Mouse (Mus musculus) forebrain, embryonic 13.5 days (tissue): ENCODE data around the gene Csf3r. TPM values are rescaled to one million over a fixed set of nuclear protein-coding genes. Genes with fewer than 3 reads are reported as not detected.

Experiments
- ATAC-seq: fragments of 200-750 bp; cut with Nextera tagmentation; 2 replicates; pipeline ENCODE4 v1.8.0; 2017
- H3K27ac ChIP-seq: fragments of 300-500 bp; sonication (generic); 2 replicates; pipeline ENCODE4 v1.5.1; 2015; ENCODE audit warnings: inconsistent platforms, mild to moderate bottlenecking, moderate library complexity
- H3K27me3 ChIP-seq: fragments of 300-500 bp; sonication (generic); 2 replicates; pipeline ENCODE4 v1.6.1; 2015; ENCODE audit warnings: mild to moderate bottlenecking, inconsistent platforms
- H3K36me3 ChIP-seq: fragments of 300-500 bp; sonication (generic); 2 replicates; pipeline ENCODE4 v1.6.1; 2015; ENCODE audit warnings: mild to moderate bottlenecking, inconsistent platforms; ENCODE audit not compliant: poor library complexity, severe bottlenecking
- H3K4me1 ChIP-seq: fragments of 300-500 bp; sonication (generic); 2 replicates; pipeline ENCODE4 v1.6.1; 2015; ENCODE audit warnings: inconsistent platforms
- H3K4me2 ChIP-seq: fragments of 300-500 bp; sonication (generic); 2 replicates; pipeline ENCODE4 v1.6.1; 2015; ENCODE audit warnings: inconsistent platforms, mild to moderate bottlenecking, moderate library complexity
- H3K4me3 ChIP-seq: fragments of 300-500 bp; sonication (generic); 2 replicates; pipeline ENCODE4 v1.5.1; 2015; ENCODE audit warnings: mild to moderate bottlenecking, inconsistent platforms
- H3K9ac ChIP-seq: fragments of 300-500 bp; sonication (generic); 2 replicates; pipeline ENCODE4 v1.6.1; 2015; ENCODE audit warnings: mild to moderate bottlenecking, inconsistent platforms
- H3K9me3 ChIP-seq: fragments of 300-500 bp; sonication (generic); replicated peaks from 2 replicates; pipeline ENCODE4 v1.6.1; 2016; ENCODE audit warnings: inconsistent platforms
- whole genome bisulfite sequencing: fragments of 180-500 bp; shearing (Covaris S2); methylation state at CpG from one replicate; pipeline ENCODE4 v1.1.7; 2015; 5-methylcytosine and 5-hydroxymethylcytosine counted together
- polyA plus RNA-seq: library from polyadenylated mRNA; unstranded; fragments of >200 nt; fragmentation: Nextera tagmentation; extraction: Ambion mirVana; gene quantifications from 2 replicates; pipeline ENCODE4 v1.2.1, GENCODE M21; 2015

The Csf3r gene
- polyA plus RNA-seq, 1 experiment from 2014 or later, result 0.10 TPM

DNA sequence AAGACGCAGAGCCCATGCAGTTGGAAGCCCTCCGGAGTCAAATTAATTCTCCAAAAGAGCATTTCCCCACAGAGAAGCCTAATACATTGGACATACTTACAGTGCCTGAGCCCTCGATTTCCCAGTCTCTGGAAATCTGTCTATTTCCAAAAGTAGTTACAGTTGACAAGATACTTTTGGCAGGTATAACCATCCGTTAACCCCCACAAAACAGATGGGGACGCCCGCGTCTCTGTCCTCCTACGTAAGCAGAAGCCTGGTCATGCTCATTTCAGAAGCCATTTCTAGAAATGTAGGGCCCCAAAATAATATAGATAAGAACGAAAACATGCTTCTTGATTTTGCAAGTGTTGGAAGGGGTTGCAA is 34.6 kb downstream of the Csf3r start:
- peak overlapping the region; percentile 84 for H3K4me2 ChIP-seq
- H3K9me3 ChIP-seq, result no peaks in the 10 kb centered on the region
- ATAC-seq, result no peak
- 39% methylated on average over 9 of the region's 9 CpGs for WGBS
- peak overlapping the region; percentile 79 for H3K9ac ChIP-seq
- peak overlapping the region; percentile 73 for H3K4me3 ChIP-seq
- H3K27ac ChIP-seq, result no peak overlapping the region; the same call in 1 of the 2 replicates
- peaks cover 21% of the 10 kb centered on the region for H3K4me1 ChIP-seq
- H3K36me3 ChIP-seq, result peaks cover 24% of the 10 kb centered on the region
- H3K27me3 ChIP-seq, result no peaks in the 10 kb centered on the region

DNA sequence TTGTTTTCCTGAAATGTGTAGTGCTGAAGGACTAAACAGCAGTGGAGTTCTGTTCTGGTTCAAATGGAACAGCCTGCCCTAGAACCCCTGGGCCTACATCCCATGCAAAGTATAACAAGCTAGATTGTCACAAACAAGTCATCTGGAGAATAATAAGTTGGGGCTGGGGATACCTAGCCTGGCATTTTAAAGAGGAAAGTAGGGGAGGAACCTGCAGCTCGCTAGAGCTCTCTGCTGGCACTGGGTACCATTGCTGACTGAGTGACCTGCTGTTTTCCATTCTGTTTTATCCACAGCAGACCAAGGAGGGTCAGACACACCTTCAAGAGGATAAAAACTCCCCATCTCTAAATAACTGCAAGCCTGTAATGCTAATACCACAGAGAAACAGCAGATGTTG is 38.5 kb downstream of the Csf3r start:
- WGBS, result 48% methylated on average over 1 of the region's 1 CpGs
- Histone ChIP-seq H3K27ac (no peak overlapping the region), H3K27me3 (no peaks in the 10 kb centered on the region), H3K4me3 (no peak overlapping the region), H3K36me3 (no peaks in the 10 kb centered on the region), H3K4me2 (no peak overlapping the region), H3K4me1 (peaks cover 12% of the 10 kb centered on the region), H3K9me3 (no peaks in the 10 kb centered on the region), H3K9ac (no peak overlapping the region)
- ATAC-seq, result no peak

DNA sequence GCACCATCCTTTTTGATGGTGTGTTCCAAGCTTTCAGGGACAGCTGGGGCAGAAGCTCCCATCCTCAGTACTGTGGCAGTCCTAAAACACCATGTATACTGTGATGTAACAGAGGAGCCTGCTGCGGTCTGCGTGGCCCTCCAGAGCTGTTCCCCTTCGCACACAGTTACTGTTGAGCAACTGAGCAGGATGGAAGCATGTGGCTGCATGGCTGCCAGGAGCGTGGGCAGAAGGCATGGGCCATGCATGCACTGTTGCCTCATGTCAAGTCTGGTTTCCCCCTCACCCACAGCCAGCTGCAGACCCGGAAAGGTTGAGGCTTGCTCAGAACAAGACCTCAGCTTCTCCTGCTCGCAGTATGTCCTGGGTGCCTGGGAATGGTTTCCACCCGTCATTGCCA is 40.9 kb downstream of the Csf3r start:
- Histone ChIP-seq H3K4me1 (no peaks in the 10 kb centered on the region), H3K9ac (no peak overlapping the region), H3K27ac (no peak overlapping the region), H3K4me2 (no peak overlapping the region), H3K4me3 (no peak overlapping the region), H3K36me3 (no peaks in the 10 kb centered on the region), H3K9me3 (no peaks in the 10 kb centered on the region), H3K27me3 (no peaks in the 10 kb centered on the region)
- WGBS, result 90% methylated on average over 7 of the region's 7 CpGs
- no peak for ATAC-seq

DNA sequence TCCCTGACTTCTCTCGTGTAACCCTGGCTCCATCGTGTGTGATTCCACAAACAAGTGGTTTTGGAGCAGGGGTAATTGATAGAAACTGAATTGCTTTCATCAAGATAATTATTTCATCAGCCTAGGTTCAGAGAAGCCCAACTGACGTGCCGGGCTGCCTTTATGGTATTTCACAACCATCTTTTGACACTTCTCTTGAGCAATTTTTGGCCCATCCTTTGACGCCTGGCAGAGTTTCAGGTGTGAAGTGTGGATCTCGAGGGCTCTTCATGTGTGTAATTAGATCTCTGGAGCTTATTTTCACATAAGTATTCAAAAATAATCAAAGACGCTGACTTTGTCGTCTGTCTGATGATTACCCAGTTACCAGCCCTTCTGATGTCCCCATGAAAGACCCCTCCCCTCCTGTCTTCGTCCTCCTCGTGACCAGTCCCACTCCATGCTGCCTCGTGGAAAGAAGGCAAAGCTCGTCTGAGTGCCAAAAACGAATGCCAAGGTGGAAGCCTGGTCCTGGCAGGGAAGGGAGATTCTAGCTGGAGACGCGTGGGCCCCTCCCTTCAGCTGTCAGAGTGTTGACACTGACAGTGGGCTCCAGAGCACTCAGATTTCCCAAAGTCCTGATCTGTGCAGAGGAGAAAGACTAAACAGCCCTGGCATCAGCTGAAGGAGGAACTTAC is 43.2 kb downstream of the Csf3r start:
- ATAC-seq, result 0 out of 2 replicates have a peak, but pooled peaks have one; percentile 33
- Histone ChIP-seq H3K9ac (no peak overlapping the region; the same call in 1 of the 2 replicates), H3K36me3 (no peaks in the 10 kb centered on the region), H3K27me3 (no peaks in the 10 kb centered on the region), H3K9me3 (no peaks in the 10 kb centered on the region), H3K4me3 (no peak overlapping the region), H3K4me1 (no peaks in the 10 kb centered on the region), H3K4me2 (no peak overlapping the region), H3K27ac (peak overlapping the region; percentile 22; the same call in 1 of the 2 replicates)
- WGBS, result 65% methylated on average over 15 of the region's 15 CpGs

DNA sequence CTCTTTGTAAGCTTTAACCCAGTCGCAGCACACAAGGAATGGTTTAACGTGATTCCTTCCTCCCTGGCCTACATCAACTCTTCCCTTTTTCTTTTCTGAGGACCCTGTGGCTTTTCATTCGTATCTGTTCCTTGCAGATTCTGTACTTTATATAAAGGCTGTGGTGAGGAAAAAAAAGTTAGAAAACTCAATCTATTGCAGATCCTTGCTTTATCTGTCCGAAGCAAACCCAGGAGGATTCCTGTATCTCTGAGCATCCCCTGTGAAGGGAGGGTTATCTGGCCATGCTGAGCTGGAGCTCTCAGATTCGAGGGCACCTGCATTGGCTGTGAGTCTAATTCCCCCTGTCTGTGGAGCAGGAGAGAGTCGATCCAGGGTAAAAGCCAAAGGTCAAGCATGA is 44.5 kb downstream of the Csf3r start:
- 89% methylated on average over 6 of the region's 6 CpGs for WGBS
- ATAC-seq, result no peak

DNA sequence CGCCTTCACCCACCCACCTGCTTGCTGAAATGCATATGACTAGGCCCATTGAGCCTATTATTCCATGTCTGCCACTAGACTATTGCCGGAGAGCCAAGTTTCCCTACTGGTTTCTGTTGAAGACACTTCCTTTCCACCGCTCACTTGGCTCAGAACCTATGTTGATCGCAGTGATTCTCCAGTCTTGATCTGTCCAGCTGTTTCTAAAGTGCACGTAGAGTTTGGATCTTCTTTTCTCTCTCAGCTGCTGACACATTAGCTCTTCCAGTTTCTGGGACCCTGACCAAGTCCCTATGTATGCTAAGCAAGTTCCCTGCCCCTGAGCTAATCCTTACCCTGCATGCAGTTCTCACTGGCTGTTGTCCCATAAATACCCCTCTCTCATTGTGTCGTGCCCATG is 53.5 kb downstream of the Csf3r start:
- Histone ChIP-seq H3K27ac (no peak overlapping the region), H3K4me2 (no peak overlapping the region), H3K27me3 (no peaks in the 10 kb centered on the region), H3K9ac (no peak overlapping the region), H3K4me3 (no peak overlapping the region), H3K9me3 (no peaks in the 10 kb centered on the region), H3K4me1 (no peaks in the 10 kb centered on the region), H3K36me3 (peaks cover 37% of the 10 kb centered on the region)
- WGBS, result 86% methylated on average over 6 of the region's 6 CpGs
- ATAC-seq, result no peak

More for the DNA sequence above, 44.5 kb downstream of the Csf3r start:
- Histone ChIP-seq H3K4me2 (no peak overlapping the region), H3K4me3 (no peak overlapping the region), H3K9ac (no peak overlapping the region), H3K27ac (peak overlapping the region; percentile 22; the same call in 1 of the 2 replicates), H3K9me3 (no peaks in the 10 kb centered on the region), H3K4me1 (no peaks in the 10 kb centered on the region), H3K27me3 (no peaks in the 10 kb centered on the region), H3K36me3 (no peaks in the 10 kb centered on the region)

DNA sequence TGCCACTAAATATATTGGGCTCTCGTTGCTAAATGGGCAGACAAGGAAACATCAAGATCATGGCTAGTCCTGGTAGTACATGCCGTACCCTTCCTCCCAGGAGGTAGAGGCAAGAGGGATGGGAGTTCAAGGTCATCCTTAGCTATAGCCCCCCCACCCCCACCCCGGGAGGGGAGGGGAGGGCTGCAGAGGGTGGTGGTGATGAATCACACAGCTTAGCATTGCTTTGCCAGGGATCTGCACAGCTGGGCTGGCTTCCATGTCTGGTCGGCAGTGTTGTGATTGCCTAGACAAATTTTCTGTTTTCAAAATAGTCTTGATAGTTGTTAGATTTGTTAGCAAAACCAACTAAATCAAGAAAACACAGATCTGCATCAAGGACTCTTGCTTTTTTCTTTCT is 54.9 kb downstream of the Csf3r start:
- H3K27ac ChIP-seq, result no peak overlapping the region

DNA sequence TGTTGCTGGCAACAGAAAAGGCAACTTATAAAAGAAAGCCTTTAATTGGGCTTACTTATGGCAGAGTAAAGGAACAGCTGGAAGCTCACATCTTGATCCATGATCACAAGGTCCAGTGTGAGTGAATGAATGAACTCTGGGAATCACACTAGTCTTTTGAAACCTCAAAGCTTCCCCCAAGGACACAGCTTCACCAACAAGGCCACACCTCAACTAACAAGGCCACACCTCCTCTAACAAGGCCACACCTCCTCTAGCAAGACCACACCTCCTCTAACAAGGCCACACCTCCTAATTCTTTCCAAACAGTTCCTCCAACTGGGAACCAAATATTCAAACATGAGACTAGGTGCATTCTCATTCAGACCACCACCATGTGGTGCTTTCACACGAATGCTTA is 57.3 kb downstream of the Csf3r start:
- H3K9me3 ChIP-seq, result no peaks in the 10 kb centered on the region
- H3K27ac ChIP-seq, result no peak overlapping the region
- H3K4me2 ChIP-seq, result no peak overlapping the region
- no peak for ATAC-seq
- peaks cover 37% of the 10 kb centered on the region for H3K36me3 ChIP-seq
- H3K27me3 ChIP-seq, result no peaks in the 10 kb centered on the region
- 91% methylated on average over 1 of the region's 1 CpGs for WGBS
- no peak overlapping the region for H3K4me3 ChIP-seq
- H3K9ac ChIP-seq, result no peak overlapping the region
- H3K4me1 ChIP-seq, result 0 out of 2 replicates have a peak, but pooled peaks cover 3% of the 10 kb centered on the region

More for the DNA sequence above, 54.9 kb downstream of the Csf3r start:
- ATAC-seq, result no peak
- Histone ChIP-seq H3K4me2 (no peak overlapping the region), H3K4me3 (no peak overlapping the region), H3K36me3 (peaks cover 51% of the 10 kb centered on the region), H3K9me3 (no peaks in the 10 kb centered on the region), H3K27me3 (no peaks in the 10 kb centered on the region), H3K9ac (no peak overlapping the region), H3K4me1 (no peaks in the 10 kb centered on the region)
- WGBS, result 78% methylated on average over 4 of the region's 4 CpGs

DNA sequence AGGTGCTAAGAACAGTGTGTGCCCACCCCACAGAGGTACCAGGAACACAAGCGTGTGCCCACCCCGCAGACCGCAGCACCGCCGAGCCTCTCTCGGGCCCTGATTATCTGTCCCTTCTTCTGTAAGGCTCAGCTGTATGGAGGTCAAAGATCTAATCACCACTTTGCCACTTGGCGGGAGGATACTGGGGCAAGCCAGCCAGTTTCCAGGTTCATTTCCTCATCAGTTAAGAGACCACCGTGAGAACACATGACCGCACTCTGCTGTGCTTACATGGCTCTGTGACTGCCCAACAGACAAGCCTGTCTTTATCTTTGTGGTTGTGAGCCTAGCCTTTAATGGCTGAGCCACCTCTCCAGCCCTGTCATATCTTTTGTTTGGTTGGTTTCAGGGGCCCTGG is 58.7 kb downstream of the Csf3r start:
- Histone ChIP-seq H3K36me3 (peaks cover 33% of the 10 kb centered on the region), H3K4me3 (no peak overlapping the region), H3K4me1 (0 out of 2 replicates have a peak, but pooled peaks cover 3% of the 10 kb centered on the region), H3K4me2 (no peak overlapping the region), H3K9ac (no peak overlapping the region), H3K9me3 (no peaks in the 10 kb centered on the region), H3K27ac (no peak overlapping the region), H3K27me3 (no peaks in the 10 kb centered on the region)
- WGBS, result 96% methylated on average over 9 of the region's 9 CpGs
- no peak for ATAC-seq

DNA sequence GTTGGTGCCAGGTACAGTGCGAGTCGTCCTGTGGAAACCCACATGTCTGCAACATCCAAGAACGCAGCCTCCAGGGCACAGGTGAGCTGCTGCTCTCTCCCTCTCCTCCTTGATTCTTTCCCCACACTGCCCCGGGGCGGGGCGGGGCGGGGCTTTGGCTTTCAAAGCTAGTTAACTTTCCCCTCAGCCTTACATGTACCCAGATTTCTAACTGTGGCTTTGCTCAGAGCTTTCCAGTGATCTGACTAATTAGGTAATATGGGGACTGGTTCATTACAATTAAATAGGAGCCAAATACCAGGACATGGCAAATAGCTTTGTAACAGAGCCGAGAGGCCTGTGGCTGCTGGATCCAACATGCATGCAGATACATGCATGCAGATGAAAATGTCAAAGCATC is 60.0 kb downstream of the Csf3r start:
- 0 out of 2 replicates have a peak, but pooled peaks cover 3% of the 10 kb centered on the region for H3K4me1 ChIP-seq
- no peak overlapping the region for H3K27ac ChIP-seq
- ATAC-seq, result no peak
- WGBS, result 67% methylated on average over 8 of the region's 8 CpGs
- no peak overlapping the region for H3K4me3 ChIP-seq
- no peak overlapping the region for H3K9ac ChIP-seq
- H3K36me3 ChIP-seq, result peaks cover 33% of the 10 kb centered on the region
- no peaks in the 10 kb centered on the region for H3K9me3 ChIP-seq
- H3K4me2 ChIP-seq, result no peak overlapping the region
- H3K27me3 ChIP-seq, result no peaks in the 10 kb centered on the region

DNA sequence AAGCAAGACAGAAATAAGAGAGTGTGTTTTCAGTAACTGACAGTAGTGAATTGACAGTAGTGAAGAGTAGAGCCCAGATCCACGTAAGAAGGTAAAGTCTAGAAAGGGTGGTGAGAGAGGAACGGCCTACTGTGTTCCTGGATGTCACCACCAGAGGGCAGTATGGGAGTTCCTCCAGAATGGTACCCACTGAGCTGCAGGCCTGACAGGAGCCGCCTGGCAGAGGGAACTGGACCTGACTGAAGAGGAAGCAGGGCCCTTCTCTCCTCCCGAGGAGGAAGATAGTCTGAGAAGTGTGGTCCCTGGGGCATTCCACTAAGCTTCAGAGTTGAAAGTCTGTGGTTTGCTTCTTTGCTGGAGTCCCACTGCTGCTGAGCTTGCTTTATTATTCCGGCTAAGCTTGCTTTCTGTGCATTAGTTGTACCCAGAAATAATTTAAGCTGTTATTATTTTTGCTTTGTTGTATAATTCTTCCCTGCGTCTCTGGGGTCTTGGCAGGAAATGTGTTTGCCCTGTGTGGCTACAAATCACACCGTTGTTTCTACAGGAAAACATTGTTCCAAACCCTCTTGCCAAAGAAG is 61.7 kb downstream of the Csf3r start:
- Histone ChIP-seq H3K9me3 (no peaks in the 10 kb centered on the region), H3K27me3 (no peaks in the 10 kb centered on the region), H3K36me3 (peaks cover 27% of the 10 kb centered on the region), H3K9ac (no peak overlapping the region), H3K4me3 (no peak overlapping the region), H3K4me2 (no peak overlapping the region), H3K27ac (no peak overlapping the region), H3K4me1 (0 out of 2 replicates have a peak, but pooled peaks cover 3% of the 10 kb centered on the region)
- peak; percentile 84 for ATAC-seq
- 30% methylated on average over 7 of the region's 7 CpGs for WGBS

DNA sequence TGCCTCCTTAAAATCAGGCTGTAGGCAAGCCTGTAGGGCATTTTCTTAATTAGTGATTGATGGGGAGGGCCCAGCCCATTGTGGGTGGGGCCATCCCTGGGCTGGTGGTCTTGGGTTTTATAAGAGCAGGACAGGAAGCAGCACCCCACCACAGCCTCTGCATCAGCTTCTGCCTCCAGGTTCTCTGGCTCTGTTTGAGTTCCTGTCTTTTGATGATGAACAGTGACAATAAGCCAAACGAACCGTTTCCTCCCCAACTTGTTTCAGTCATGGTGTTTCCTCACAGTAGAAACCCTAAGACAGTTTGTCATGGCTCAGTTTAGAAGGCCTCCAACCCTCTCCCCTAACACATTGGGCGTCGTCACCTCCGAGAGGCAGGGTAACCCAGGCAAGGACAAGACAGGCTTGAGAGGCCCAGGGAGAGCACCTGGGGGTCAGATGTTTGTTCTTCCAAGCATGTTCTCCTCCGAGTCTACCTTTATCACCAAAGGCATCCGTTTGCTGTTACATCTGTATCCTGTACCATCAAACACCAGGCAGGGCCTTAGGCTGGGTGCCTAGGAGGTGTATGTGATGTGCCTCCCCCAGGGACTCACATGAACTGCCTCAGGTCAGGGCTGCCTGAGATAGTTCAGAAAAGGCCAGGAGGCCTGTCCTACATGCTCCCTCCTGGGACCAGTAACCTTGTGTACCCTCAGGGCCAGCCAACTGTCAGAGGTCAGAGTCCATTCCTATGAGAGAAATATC is 65.9 kb downstream of the Csf3r start:
- Histone ChIP-seq H3K27me3 (no peaks in the 10 kb centered on the region), H3K4me1 (0 out of 2 replicates have a peak, but pooled peaks cover 3% of the 10 kb centered on the region), H3K9ac (no peak overlapping the region), H3K36me3 (no peaks in the 10 kb centered on the region), H3K4me3 (no peak overlapping the region), H3K27ac (no peak overlapping the region), H3K9me3 (no peaks in the 10 kb centered on the region), H3K4me2 (no peak overlapping the region)
- WGBS, result 80% methylated on average over 7 of the region's 7 CpGs
- ATAC-seq, result no peak
